Mouse (Mus musculus) heart, postnatal 25 days (tissue): Measurements from ENCODE around the gene Lipn. TPM values are rescaled to one million over a fixed set of nuclear protein-coding genes. Genes with fewer than 3 reads are reported as not detected.

ENCODE experiments used
- microRNA-seq: library from miRNA; unstranded; fragments of <30 nt; microRNA quantifications from one replicate; pipeline ENCODE4 v1.2.0, GENCODE M21; 2022
- total RNA-seq, 2 experiments: library from RNA; stranded (reverse); gene quantifications; 2 replicates each; pipeline ENCODE4 v1.2.3; 2021

Lipn gene
- total RNA-seq, 2 experiments from 2014 or later, result not detected

Small RNA genes lying within 50 kb of the gene (microRNA-seq; reads per million reads assigned to microRNA genes)
- gene Gm23334, result not detected

Other genes starting within 250 kb of the Lipn start
- not detected for gene Lipf, start 106.2 kb upstream of the Lipn start, total RNA-seq
- gene Lipk, start 59.1 kb upstream of the Lipn start, total RNA-seq, result not detected
- gene Lipm, start 33.6 kb downstream of the Lipn start, total RNA-seq, result not detected
- not detected for gene Ankrd22, start 98.7 kb downstream of the Lipn start, total RNA-seq
- gene Stambpl1, start 124.9 kb downstream of the Lipn start, total RNA-seq, result 1 to 10 TPM; 3.3 to 3.6 TPM
- 100 to 1,000 TPM; 250 to 346 TPM for gene Acta2, start 188.2 kb downstream of the Lipn start, total RNA-seq
- 10 to 100 TPM in 1 of 2 experiments, 1 to 10 TPM in 1; 9.5 to 11.1 TPM for gene Fas, start 223.3 kb downstream of the Lipn start, total RNA-seq